Mouse (Mus musculus) naive thymus-derived CD4-positive, alpha-beta T cell, adult 5 months (primary cell): ENCODE results near the gene Cryzl1. TPM values are rescaled to one million over a fixed set of nuclear protein-coding genes. Genes with fewer than 3 reads are reported as not detected.

Source experiments
- polyA plus RNA-seq: library from polyadenylated mRNA; unstranded; fragments of 100-300 nt; shearing (Covaris generic); gene quantifications from one replicate; pipeline ENCODE4 v1.2.1, GENCODE M21; 2017

Gene Cryzl1
- polyA plus RNA-seq = 41.3 TPM

DNA sequence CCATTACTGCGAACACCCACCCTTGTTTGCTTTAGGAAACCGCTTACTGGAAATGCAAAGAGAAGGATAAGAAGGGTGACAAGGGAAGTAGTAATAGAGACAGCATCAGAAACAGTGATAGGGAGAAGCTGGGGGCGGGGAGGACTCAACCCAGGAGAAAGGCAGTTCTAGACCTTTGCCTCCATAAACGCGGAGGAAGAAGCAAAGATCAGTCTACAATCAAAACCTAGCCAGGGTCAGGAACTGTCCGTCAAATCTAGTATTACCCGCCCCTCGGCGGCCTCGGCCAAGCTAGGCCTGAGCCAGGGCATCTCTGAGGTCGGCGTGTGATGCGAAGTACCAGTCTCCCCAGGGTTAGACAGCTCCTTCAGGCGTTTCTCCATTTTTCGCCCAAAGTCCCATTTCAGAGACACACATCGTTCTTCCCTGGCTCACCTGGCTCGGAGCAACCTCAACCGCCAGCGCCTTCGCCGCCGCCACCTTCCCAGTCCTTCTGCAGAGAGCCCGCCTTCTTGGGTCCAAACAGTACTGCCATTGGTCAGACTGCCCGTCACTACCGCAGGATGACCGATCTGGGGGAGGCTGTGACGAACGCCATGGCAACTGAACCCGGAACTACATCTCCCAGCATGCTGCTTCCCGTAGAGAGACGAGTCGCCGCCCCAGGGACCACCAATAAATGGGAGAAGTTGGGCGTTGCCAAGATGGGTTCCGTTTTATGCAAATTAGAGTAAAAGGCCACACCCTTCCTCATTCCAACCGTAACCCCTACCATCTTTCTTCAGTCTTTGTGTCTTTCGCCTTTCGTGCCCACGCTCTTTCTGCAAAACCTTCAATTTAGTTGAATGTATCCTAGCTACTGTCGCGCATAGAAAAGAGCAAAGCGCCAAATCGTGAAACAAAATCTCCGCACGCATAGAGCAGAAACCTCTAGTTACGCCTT lies at the start of gene Cryzl1:
TSS of gene Cryzl1 (minus strand) at position 853 of the 943 bp plus-strand sequence.

DNA sequence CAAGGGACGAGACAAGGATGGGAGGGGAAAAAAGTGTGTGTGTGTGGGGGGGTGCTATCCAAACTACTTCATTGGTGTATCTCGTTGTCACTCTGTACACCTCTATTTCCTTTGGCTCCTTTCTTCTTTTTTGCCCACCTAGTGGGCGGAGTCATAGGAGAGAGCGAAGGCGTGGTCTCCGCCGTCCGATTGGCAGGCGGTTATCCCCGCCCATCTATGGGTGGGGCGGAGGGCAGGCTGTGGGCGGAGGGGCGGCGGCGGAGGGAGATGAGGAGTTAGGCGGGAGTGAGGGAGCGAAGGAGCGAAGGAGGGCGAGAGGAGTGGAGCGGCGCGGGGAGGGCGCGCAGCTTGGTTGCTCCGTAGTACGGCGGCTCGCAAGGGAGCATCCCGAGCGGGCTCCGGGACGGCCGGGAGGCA lies 299 bp upstream of the Cryzl1 start, which contains the start of gene Itsn1:
TSS of gene Itsn1 (plus strand) at position 216 of the 417 bp plus-strand sequence.

DNA sequence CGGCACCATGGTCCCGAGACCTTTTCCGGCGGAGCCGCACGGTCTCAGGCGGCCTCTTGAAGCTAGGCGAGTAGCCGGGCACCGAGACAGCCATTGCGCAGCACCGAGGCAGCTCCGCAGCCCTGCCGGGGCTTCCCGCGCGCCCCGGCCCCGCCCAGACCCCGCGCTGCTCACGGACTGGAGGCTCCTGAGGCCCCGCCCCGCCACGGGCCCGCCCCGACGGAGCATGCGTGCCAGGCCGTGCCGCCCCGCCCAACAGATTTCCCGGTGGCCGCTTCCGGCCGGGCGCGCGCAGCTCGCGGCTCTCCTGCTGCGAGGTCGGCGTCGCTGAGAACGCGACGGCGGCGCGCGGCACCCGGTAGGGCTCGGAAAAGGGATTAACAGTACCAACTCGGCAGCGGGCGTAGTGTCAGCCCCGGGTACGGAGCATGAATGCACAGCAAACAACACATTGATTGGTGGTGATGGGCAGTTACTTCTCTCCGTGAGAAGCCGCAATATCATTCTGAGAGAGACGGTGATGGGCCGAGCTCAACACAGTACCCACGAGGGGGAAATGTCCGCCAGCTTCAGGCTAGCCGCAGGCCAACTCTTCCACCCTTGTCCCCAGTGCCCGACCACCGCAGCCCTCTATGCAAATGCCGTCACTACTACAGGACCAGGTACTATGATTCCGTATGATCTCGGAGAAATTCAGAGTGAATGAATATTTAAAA lies 40.0 kb downstream of the Cryzl1 start, which contains the start of gene Donson:
TSS of gene Donson (minus strand) at position 152 of the 716 bp plus-strand sequence.

DNA sequence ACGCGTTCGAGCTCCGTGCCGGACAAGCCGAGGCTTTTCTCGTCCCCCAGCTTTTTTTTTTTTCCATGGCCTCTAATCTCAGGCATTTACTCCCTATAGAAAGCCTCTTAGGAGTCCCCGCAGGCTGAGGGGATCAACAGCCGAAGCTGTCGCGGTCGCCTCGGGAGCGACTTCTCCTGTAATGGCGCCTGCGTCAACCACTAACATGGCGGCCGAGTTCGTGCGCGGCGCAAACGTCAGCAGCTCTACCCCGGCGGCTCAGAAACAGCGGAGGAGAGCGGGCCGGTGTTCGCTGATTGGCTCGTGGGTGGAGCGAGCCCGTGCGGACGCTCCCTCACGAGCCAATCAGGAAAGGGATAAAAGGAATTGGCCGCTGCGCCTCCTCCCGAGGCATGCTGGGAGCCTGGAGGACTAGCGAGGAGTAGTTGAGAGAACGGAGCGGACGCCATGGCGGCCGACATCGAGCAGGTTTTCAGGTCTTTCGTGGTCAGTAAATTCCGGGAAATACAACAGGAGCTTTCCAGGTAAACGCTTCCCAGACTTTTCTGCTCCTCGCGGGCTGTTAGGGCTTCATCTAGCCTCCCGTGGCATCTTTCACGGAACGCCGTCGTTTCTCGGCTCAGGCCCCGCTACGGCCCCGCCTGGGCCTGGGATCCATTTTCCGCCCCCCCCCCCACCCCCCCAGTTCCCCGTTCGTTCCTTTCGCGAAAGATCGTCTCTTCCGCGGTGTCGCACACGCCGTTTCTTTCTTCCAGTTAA lies 81.1 kb downstream of the Cryzl1 start, which contains the start of gene Son:
TSS of gene Son (plus strand) at position 46 of the 759 bp plus-strand sequence.

DNA sequence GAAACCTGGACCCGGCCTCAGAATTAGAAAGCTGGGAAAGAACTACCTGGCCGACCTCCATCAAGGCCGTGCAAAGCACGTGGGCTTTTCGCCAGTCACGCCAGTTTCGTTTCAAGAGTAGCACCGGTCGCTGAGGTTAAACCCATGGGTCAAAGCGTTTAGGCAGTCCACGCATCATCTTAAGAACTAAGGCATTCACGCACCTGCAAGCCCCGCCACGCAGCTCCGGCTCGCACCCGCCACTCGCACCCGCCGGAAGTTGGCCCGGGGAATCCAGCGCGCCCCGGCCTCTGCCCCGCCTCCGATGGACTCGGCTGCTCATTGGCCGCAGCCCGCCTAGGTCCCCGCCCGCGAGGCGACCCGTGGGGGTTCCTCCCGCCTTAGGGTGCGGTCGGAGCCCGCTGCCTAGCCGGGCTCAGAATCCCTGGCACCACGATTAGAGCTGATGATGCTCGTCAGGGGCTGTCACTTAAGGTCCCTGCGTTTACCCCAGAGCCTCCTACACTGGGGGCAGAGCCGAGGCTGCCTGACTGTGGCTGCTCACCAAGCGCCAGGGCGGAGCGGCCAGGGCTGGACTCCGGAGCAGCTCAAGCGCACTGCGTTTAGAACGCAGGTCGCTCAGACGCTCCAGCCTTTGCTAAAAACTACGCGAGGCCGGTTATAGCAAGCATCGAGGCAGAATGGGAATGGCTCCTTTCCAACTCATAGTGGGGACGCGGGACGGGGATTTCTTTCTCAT lies 81.9 kb downstream of the Cryzl1 start, which contains the start of gene Gart:
TSS of gene Gart (minus strand) at position 272 of the 739 bp plus-strand sequence.

Other genes starting within 250 kb of the Cryzl1 start
- 209 TPM for gene Ifnar1, start 243.7 kb downstream of the Cryzl1 start, polyA plus RNA-seq
- 397 TPM for gene Ifngr2, start 181.9 kb downstream of the Cryzl1 start, polyA plus RNA-seq
- gene Tmem50b, start 131.2 kb downstream of the Cryzl1 start, polyA plus RNA-seq = 53.8 TPM
- gene Dnajc28, start 109.9 kb downstream of the Cryzl1 start, polyA plus RNA-seq = 4.8 TPM
- gene Gart, start 82.0 kb downstream of the Cryzl1 start, polyA plus RNA-seq = 90.8 TPM
- gene Son, start 81.5 kb downstream of the Cryzl1 start, polyA plus RNA-seq = 152 TPM
- 160 TPM for gene Donson, start 40.2 kb downstream of the Cryzl1 start, polyA plus RNA-seq
- 2.6 TPM for gene Itsn1, start 306 bp upstream of the Cryzl1 start, polyA plus RNA-seq